Mouse (Mus musculus) right cerebral cortex, postnatal 10 days (tissue): ENCODE measurements at regions not wholly inside any gene's neighbourhood (a gene's known extent, or its start where the extent isn't known, plus 50 kb on each side); places are given as distances from the start of the nearest gene placed in this dataset.
A peak's percentile ranks its signal among the peaks of the same experiment; 100 is the strongest.
"Not testable (repeated sequence)": the region's sequence is repeated elsewhere in the genome, so short reads cannot be mapped to it uniquely, and the experiment has no call there.

Source experiments
- DNase-seq, 2 experiments: peaks; one replicate each; pipeline ENCODE4 v3.0.0; 2021; ENCODE audit warnings: low spot score in 2 of 2

DNA sequence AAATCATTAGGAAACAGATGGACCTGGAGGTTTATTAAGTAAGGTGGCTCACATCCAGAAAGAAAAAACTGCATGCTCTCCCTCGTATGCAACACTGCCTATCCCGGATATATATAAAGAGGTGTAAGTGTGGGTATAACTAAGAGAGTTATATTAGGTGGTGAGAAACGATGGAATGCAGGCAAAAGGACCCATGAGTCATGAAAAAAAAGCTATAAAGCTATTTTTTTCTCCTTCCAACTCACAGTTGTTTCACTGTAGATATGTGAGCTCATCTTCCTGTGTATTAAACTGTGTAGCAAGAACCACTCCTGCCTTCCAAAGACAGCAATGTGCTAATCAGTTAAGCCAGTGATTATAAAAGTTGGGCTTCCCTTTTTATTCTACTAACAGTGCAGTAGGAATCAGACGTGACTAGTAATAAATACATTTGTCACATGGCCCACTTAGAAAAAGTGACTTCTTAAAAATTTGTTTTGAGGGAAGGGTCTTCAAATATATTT lies 51.4 kb upstream of the Bdh1 start:
- not testable (repeated sequence) for DNase-seq

DNA sequence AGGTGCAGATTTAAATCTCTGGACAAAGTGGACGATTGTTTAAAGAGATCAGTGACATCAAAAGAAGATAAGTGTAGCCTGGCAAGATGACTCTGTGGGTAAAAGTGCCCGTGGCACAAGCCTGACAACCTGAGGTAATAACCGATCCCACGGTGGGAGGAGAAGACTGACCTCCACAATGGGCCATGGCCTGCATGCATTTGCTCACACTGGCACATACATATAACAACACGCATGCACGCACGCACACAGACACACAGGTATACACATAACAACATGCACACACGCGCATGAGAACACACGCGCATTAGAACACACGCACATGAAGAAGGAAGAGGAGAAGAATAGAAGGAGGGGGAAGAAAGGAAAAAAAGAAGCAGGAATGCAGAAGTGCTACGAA lies 52.2 kb upstream of the Bdh1 start:
- DNase-seq = no peak

DNA sequence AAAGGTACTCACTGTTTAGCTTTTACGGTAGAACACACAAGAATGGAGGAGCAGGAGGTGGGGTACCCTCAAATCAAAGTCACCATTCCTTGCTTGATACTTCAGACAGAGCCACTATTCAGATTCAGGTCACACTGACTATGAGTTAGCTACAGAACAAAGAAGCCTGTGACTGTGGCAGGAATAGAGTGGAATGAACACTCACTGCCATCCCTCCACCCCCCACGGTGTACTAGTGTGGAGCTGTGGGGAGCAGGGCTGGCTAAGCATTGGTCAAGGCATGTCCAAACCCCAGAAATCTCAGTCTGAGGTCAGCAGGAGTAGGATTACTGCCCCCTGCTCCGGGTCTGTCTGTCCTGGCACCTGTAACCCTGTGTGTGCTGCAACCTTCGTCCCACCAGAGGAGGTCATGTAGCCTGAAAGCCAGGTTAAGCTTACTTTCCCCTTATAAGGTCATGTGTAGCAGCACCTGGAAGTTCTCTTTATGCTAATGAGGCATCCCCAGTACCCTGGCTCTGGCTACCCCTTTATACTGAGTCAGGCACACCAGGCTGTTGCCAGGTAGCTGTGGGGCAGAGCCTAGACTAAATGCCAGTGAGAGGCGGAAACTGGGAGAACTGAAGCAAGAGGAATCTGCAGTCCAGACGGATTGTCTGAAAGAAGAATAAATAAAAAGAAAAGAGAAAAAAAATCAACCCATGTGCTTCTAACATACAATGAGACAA lies 53.1 kb upstream of the Apod start:
- DNase-seq = peak; percentile 46 to 62

DNA sequence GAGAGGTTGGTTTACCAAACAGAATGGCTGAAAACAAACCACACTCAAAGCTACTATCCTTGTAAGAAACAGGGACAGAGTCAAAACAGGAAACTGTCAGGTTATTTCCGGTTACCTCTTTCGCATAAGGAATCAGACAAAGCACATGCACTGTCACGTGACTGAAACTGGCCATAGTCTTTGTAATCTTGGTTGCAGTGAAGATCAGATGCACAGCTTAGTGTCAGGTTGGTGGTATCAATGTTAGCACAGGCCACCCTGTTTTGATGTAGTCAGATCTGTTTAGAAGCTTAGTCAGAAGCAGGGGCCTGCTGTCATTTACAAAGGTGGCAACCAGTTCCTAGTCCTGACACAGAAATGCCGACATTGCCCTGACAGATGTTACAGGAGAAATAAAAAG lies 51.4 kb upstream of the Apod start:
- no peak for DNase-seq

DNA sequence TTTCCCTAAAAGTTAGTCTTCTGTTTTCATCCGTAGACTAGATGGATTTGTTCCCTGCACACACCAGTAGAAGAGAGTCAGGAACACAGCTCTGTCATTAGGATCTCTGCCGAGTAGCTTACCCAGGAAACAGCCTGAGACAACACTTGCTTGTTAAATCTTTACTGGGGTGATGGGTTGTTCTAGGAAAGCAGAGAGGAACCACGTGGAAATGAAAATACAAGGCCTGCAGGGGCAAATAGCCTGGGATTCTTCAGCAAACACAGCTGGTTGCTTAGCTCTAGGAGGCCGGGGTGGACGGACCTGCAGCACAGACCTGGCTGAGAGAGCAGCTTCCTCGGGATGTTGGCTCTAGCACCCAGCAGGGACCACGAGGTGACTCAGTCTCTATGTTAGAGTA lies 49.9 kb upstream of the Apod start:
- DNase-seq = peak; percentile 63 to 79
